Comparison of ENCODE assay signal across 25 mouse cellular contexts in the genomic region with DNA sequence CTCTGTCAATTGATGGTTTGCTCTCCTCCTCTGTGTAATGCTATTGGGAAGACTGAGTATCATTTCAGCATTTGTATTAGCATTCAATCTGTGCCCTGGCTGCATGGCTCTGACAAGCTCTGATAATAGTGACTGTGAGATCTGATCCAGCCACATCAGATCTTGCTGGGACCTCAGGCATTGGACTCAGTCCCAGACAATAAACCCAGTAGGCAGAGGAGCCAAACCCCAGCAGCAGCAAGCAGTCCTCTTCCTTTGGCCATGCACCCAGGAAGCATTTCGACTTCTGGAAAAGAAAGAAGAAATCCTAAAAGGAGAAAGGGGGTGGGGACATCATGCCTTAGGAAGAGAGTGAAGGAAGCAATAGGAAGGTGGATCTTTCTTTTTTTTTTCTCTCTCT.
"Had no signal": no experiment of that assay in that cellular context is flagged by ENCODE, and none has a peak within 500 bp of the region (broad histone marks: within the 10 kb centered on the region; RNA-seq: fewer than 3 reads in every experiment).

No protein-coding gene starts in this region.

- ATAC-seq: hindbrain, embryonic 16.5 days; intestine, embryonic 16.5 days had no signal

- H3K4me2 ChIP-seq: heart, embryonic 11.5 days; heart, embryonic 13.5 days; heart, embryonic 15.5 days; hindbrain, embryonic 13.5 days; kidney, embryonic 15.5 days; limb, embryonic 13.5 days; limb, embryonic 15.5 days had no signal

- H3K27ac ChIP-seq: heart, adult 2 months; heart, embryonic 13.5 days; heart, embryonic 15.5 days; kidney, embryonic 15.5 days; kidney, postnatal 0 days; left cerebral cortex, adult 2 months; limb, embryonic 13.5 days; limb, embryonic 15.5 days; liver, embryonic 14.5 days had no signal

- H3K9ac ChIP-seq: heart, embryonic 13.5 days; heart, embryonic 15.5 days; hindbrain, embryonic 13.5 days; kidney, embryonic 15.5 days; limb, embryonic 13.5 days; limb, embryonic 15.5 days; liver, embryonic 14.5 days had no signal

- DNase-seq: gastrocnemius, postnatal 14 days; gastrocnemius, postnatal 36 days; heart, adult 11 months; heart, adult 2 months; heart, postnatal 14 days; heart, postnatal 36 days; kidney, adult 11 months; kidney, adult 2 months; kidney, adult 9 months; kidney, postnatal 14 days; kidney, postnatal 36 days; layer of hippocampus, adult 9-11 months; layer of hippocampus, postnatal 36 days had no signal

- H3K27me3 ChIP-seq: heart, embryonic 13.5 days; heart, embryonic 15.5 days; hindbrain, embryonic 13.5 days; kidney, embryonic 15.5 days; limb, embryonic 13.5 days; limb, embryonic 15.5 days had no signal

- H3K9me3 ChIP-seq: heart, embryonic 13.5 days; heart, embryonic 15.5 days; hindbrain, embryonic 13.5 days; kidney, embryonic 15.5 days; limb, embryonic 13.5 days; limb, embryonic 15.5 days had no signal

- H3K36me3 ChIP-seq: heart, embryonic 13.5 days; heart, embryonic 15.5 days; hindbrain, embryonic 13.5 days; kidney, embryonic 15.5 days; limb, embryonic 13.5 days; limb, embryonic 15.5 days had no signal

- H3K4me1 ChIP-seq: heart, embryonic 13.5 days; heart, embryonic 15.5 days; kidney, embryonic 15.5 days; limb, embryonic 13.5 days; limb, embryonic 15.5 days had no signal

- H3K4me3 ChIP-seq: heart, adult 2 months; heart, embryonic 13.5 days; heart, embryonic 15.5 days; hindbrain, embryonic 13.5 days; kidney, embryonic 15.5 days; left cerebral cortex, adult 2 months; limb, embryonic 13.5 days; limb, embryonic 15.5 days had no signal
